Mouse (Mus musculus): ENCODE data around the gene A530084C06Rik. TPM values are rescaled to one million over a fixed set of nuclear protein-coding genes. Genes with fewer than 3 reads are reported as not detected.

A530084C06Rik gene
- polyA plus RNA-seq (2012), result 0.02 and 0.06 TPM in 2 replicates

GRCm38 (mm10) chr13:31558521-31559418 lies at the start of gene A530084C06Rik:
Gene A530084C06Rik (minus strand): TSS chr13:31559333.

GRCm38 (mm10) chr13:31555834-31556233 lies 3.3 kb downstream of the A530084C06Rik start, which contains the start of gene Foxq1:
Gene Foxq1 (plus strand): TSS chr13:31556134.

Other genes with a start within 250 kb of the A530084C06Rik start
- gene Foxq1, start 3.2 kb downstream of the A530084C06Rik start, polyA plus RNA-seq (2012), result 0.12 and 0.31 TPM in 2 replicates
- gene Foxf2, start 66.5 kb upstream of the A530084C06Rik start, polyA plus RNA-seq (2012), result not detected in 2 replicates
- gene Foxc1, start 247.3 kb upstream of the A530084C06Rik start, polyA plus RNA-seq (2012), result 0.09 and 0.10 TPM in 2 replicates

All from megakaryocyte-erythroid progenitor cell, adult 5 weeks (primary cell).